Mouse (Mus musculus) adrenal gland, adult 18-20 months (tissue): Measurements from ENCODE around the gene Prps1. TPM values are rescaled to one million over a fixed set of nuclear protein-coding genes. Genes with fewer than 3 reads are reported as not detected.
A peak's percentile ranks its signal among the peaks of the same experiment; 100 is the strongest.
"Not testable (repeated sequence)": the region's sequence is repeated elsewhere in the genome, so short reads cannot be mapped to it uniquely, and the experiment has no call there.

Experiments
- DNase-seq, 2 experiments: peaks; one replicate each; pipeline ENCODE4 v3.0.0; 2021 to 2022; ENCODE audit warnings: low spot score in 2 of 2
- long read RNA-seq, 2 experiments: library from polyadenylated mRNA; stranded (forward); transcript quantifications; one replicate each; pipeline ENCODE4 v2.0.0; 2021
- total RNA-seq, 2 experiments: library from RNA; stranded (reverse); gene quantifications; 1 replicate in 1 of 2; 2 replicates in 1 of 2; pipeline ENCODE4 v1.2.3; 2021

Gene Prps1
- 10 to 100 TPM; 16.2 to 25.5 TPM for total RNA-seq
- long read RNA-seq, experiment 1, transcript Prps1-201 (7 exons, 1,965 nt) = major isoform, 12 of 12 reads
- long read RNA-seq, experiment 1, partial matches to known transcripts = 0 of 12 reads
- long read RNA-seq, experiment 1, other reads (novel, unspliced or antisense) = 0 of 12 reads
- long read RNA-seq, experiment 2, transcript Prps1-201 (7 exons, 1,965 nt) = major isoform, 35 of 40 reads
- long read RNA-seq, experiment 2, partial matches to known transcripts = 2 of 40 reads
- long read RNA-seq, experiment 2, other reads (novel, unspliced or antisense) = 3 of 40 reads

DNA sequence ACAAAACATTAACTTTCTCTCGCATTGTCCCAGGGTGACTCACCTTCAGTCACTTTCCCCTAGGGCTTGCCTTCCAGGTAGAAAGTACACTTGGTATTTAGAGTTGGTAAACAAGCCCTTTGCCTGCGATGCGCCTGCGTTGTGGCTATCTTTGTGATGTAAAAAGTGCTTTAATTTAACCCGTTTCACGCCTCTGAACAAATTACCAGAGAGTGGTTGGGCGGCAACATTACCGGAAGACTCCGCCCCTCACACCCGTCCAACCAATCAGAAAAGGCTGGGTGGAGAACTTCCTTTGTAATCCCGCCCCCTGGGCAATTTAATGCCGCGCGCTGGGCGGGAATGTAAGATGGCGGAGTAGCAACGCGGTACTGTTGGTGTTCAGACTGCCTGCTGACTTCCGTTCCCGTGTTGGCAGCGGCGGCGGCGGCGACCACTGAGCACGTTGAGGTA lies at the start of gene Prps1:
TSS of gene Prps1 (plus strand) at position 335 of the 453 bp plus-strand sequence.
- DNase-seq = peak; percentile 72 to 78

DNA sequence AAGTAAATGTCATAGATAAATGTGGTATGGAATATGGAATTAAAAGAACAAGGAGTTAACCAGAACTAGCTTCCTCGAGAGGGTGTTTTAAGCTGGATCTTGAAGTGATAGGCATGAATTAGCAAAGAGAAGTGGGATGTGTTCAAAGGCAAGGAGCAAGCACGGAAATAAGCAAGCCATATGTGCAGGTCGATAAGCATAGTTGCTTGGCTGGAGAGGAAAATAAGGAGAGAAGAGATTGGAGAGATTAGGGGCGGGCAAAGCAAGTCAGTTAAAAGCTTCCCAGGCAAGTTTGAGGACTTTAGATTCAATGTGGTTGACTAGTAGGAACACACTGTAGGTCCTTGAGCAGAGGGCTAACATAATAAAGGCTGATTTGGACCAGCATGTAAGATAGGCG lies 48.8 kb upstream of the Prps1 start:
- DNase-seq = no peak

DNA sequence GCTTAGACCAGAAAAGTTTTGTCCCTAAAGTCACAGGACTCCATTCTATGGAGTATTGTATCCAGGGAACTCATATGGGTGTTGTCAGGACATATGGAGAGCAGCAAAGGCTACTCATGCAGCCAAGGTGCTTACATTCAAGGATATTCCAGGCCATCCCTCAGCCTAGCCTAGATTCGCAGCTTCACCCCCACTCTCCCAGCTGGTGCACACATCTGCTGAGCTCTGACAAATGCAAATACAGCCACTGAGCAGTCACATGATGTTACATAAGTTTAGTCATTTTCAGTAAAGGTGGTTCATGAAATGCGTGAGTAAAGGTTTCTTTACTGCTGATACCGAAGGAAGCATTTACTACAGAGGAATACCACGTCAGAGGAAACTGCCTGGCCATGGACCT lies 37.9 kb upstream of the Prps1 start:
- no peak for DNase-seq

DNA sequence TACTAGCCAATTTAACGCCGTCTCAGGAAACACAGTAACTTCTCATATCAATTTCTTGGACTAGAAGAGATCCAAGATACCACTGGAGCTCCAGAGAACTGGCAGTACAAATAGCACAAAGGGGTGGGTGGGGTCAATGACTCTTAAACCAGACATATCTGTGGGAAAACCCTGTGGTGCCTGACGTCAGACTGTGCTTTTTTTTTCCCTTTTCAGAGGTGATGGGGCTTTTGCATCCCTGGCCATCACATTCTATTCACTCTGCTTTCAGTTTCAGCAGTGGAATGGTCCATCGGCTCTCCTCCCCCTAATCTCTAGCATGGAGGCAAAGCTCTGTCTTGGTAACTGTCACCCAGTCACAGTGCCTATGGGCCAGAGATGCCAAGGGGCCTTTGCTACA lies 29.3 kb upstream of the Prps1 start:
- DNase-seq = no peak

DNA sequence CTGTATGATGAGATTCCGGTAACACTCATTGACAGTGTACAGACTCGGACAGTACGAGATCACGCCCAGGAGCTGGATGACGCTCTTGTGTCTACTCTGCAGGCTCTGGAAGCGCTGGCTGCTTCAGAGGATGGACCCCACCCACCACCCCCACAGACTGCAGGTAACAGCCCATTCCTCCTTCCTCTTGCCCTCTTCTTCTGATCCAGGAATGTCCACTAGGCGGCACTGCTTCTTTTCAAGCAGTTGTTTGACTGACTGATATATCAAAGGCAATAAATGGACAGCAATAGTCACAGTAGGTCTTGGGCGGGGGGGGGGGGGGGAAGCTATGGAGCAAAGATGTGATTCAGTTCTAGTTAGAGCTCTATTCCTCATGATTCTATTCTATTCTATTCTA lies 28.2 kb upstream of the Prps1 start:
- no peak for DNase-seq

- no peak for DNase-seq
Observed at GRCm38 (mm10) chrX:140429985-140430384, 26.4 kb upstream of the Prps1 start.

DNA sequence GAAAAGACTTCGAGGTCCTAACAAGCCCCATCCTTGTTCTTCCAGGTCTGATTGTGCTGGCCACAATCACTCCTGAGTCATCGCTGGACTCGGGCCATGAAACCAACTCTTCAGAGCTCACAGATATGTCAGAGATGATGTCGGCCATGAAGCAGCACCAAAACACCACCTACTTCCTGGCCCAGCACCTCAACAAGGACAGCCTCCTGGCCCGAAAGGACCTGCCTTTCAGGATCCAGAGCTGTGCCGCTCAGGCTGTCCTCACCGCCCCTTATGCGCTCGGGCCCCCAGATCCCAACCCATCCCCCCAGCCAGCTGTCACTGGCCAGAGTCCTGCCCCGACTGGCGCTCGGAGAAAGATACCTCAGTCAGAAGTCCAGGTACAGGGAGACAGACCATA lies 25.9 kb upstream of the Prps1 start:
- DNase-seq = no peak

DNA sequence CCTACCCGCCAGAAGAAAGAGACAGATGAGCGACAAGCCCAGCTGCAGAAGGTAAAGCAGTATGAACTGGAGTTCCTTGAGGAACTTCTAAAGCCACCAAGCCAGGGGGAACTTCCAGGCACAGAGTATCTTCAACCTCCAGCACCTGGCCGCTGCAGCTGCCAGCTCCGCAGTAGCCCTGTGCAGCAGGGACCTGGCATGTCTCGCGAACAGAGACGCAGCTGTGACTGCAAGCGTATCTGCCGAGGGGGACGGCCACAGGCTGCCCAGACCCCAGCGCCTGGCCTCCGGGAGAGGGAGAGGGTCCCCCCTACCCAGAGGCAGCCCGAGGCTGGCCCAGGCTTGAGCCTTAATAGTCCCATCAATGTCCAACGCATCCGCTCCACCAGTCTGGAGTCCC lies 24.4 kb upstream of the Prps1 start:
- DNase-seq = no peak

DNA sequence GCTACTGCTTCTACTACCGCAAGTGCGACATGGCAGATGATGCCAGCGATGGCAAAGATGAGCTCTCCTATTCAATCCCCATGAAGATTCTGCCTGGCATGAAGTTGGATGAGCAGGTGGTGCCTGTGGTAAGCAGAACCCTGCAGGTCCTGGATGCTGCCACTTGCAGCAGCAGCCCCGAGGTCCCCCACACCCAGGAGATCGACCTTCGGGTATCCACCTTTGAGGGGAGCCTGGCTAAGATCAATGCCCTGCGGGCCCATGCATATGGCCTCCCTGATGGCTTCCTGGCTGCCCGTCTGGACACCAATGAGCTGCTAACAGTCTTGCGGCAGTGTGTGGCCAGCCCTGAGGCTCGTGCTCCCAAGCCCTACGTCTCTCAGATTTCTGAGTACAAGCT lies 23.6 kb upstream of the Prps1 start:
- no peak for DNase-seq

DNA sequence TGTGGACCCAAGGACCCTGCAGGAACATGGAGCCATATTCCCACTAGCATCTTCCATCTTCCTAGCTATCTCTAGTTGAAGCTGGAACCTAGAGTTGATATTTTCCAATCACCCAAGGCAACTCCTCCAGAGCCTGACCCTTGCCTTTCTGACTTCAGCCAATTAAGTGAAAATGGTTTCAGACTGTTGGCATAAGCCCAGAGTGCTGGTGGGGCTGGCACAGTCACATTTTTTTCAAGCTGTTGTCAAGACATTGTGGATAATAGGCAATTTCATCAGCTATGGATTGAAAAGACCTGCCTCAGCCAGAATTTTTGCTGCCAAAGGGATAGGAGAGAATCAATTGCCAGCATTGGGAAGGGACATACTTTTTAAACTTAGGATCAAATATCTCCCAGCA lies 18.5 kb upstream of the Prps1 start:
- DNase-seq = no peak

DNA sequence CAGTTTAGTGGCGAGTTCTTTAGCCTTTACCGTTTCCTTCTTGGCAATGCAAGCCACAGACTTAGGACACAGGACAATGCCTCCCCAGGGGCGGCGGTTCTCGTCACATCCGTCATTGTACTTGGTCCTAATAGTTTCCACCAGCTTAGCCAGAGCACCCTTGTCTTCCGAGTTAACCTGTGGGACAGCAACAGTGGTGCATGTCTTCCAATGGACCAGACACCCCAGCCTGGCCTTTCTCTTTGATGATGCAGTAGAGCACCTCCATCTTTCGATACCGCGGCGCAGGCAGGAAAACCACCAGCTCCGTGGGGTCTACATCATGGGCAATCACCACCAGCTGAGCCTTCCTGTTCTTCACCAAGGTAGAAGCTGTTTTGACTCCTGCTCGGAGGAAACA lies 10.9 kb upstream of the Prps1 start:
- no peak for DNase-seq

GRCm38 (mm10) chrX:140450071-140450470 lies 6.3 kb upstream of the Prps1 start:
- no peak for DNase-seq

GRCm38 (mm10) chrX:140456751-140457491 lies 508 bp downstream of the Prps1 start:
- DNase-seq = no peak

- no peak for DNase-seq
Observed at GRCm38 (mm10) chrX:140457502-140457901, 1.1 kb downstream of the Prps1 start.

- DNase-seq = no peak
Observed at GRCm38 (mm10) chrX:140478231-140478630, 21.8 kb downstream of the Prps1 start.

DNA sequence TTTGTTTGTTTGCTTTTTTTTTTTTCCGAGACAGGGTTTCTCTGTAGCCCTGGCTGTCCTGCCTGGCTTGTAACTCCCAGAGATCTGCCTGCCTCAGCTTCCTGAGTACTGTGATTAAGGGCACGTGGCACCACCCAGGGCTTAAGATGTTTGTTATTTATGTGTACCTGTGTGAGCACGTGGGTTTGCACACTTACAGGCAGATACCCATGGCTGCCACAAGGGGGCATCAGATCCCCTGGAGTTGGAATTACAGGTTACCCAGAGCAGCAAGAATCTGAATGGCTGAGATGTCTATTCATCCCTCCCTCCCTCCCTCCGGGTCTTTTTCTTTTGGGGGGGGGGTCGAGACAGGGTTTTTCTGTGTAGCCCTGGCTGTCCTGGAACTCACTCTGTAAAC lies 22.8 kb downstream of the Prps1 start:
- peak; percentile 22 to 47 for DNase-seq

- DNase-seq = no peak
Observed at GRCm38 (mm10) chrX:140489174-140489573, 32.8 kb downstream of the Prps1 start.

- DNase-seq = no peak
Observed at GRCm38 (mm10) chrX:140490203-140490602, 33.8 kb downstream of the Prps1 start.

GRCm38 (mm10) chrX:140491884-140492571 lies 35.6 kb downstream of the Prps1 start:
- no peak for DNase-seq

DNA sequence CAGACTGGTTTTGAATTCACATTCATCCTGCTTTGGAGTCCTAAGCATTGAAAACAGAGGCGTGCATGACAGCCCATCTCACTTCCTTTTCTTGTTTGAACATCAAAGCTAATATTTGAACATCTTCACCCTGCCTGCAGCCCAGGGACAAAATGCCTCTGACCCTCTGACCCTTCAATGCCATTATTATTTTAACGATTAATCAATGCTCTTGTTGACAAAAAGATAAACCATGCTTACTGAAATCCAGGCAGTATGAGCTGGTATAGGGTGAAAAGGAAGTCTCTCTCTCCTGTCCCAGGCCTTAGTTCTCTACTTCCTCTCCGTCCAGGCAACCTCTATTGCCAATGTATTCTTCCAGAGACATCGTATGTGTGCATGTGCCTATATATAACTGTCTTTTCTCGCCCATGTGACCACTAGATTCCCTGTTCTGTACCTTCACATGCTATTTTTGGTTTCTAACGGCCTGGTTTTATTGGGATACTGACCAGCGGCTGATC lies 37.2 kb downstream of the Prps1 start:
- DNase-seq = no peak

GRCm38 (mm10) chrX:140494170-140494569 lies 37.8 kb downstream of the Prps1 start:
- DNase-seq = no peak

- DNase-seq = not testable (repeated sequence)
Observed at GRCm38 (mm10) chrX:140498431-140498830, 42.0 kb downstream of the Prps1 start.
